In genomic region chr3:117686036-117686435, GRCm38 (mm10) we compare ENCODE assay signal across 29 mouse cellular contexts.
DNase-seq lines count a peak whose midpoint lies in the region; ATAC-seq lines count a peak whose summit lies in the region.
"Had no signal": no experiment of that assay in that cellular context is flagged by ENCODE, and none has a peak within 500 bp of the region (broad histone marks: within the 10 kb centered on the region; RNA-seq: fewer than 3 reads in every experiment).

No protein-coding gene starts in this region.

- H3K4me3 ChIP-seq in forebrain, embryonic 14.5 days (ENCODE audit: low read depth, low read length), result no peak overlapping the region
- H3K4me3 ChIP-seq in forebrain, embryonic 10.5 days, result no peak overlapping the region
- H3K4me3 ChIP-seq: embryonic facial prominence, embryonic 12.5 days; hindbrain, embryonic 10.5 days; hindbrain, embryonic 15.5 days; stomach, embryonic 15.5 days had no signal

- H3K27me3 ChIP-seq in forebrain, embryonic 14.5 days (replicated peaks; ENCODE audit: control insufficient read depth, insufficient read depth, low read length), result no peaks in the 10 kb centered on the region
- no peaks in the 10 kb centered on the region for H3K27me3 ChIP-seq in forebrain, embryonic 10.5 days (ENCODE audit: poor library complexity, severe bottlenecking)
- H3K27me3 ChIP-seq: CH12.LX; embryonic facial prominence, embryonic 12.5 days; hindbrain, embryonic 15.5 days; stomach, embryonic 15.5 days had no signal

- no peak for ATAC-seq in forebrain, embryonic 14.5 days
- ATAC-seq: activated CD4-positive, CD25-positive, alpha-beta regulatory T cell, adult 4 months; inflammation-experienced regulatory T-cells, adult 6 months had no signal

- intact Hi-C loops in left cerebral cortex, postnatal 36 days (cut with DNase I), result loop anchor here (5.0 to 10.0 kb wide), 2 partner anchors 109 to 531 kb away; no protein-coding TSS in a partner anchor

- DNase-seq in forebrain, embryonic 14.5 days (ENCODE audit: low spot score), result peak; percentile 37
- no peak for DNase-seq in forebrain, embryonic 10.5 days (ENCODE audit: extremely low spot score, low spot score)
- DNase-seq in layer of hippocampus, adult 11-12 months (ENCODE audit: low spot score), result peak; percentile 46
- DNase-seq in layer of hippocampus, postnatal 25 days (ENCODE audit: extremely low spot score in 1 of 2, low spot score in 1 of 2), result no peak
- peak; percentile 67 for DNase-seq in brain, adult 2 months (ENCODE audit: low read depth, low spot score)
- DNase-seq in layer of hippocampus, adult 9-11 months, result peak; percentile 61
- DNase-seq in left cerebral cortex, postnatal 36 days (ENCODE audit: low spot score in 2 of 2), result no peak
- no peak for DNase-seq in thymus, postnatal 0 days (ENCODE audit: low spot score)
- DNase-seq: adrenal gland, adult 2 months; adrenal gland, postnatal 36 days; cerebellum, adult 9-11 months; embryo, embryonic 11 days; gastrocnemius, postnatal 14 days; heart, postnatal 14 days; kidney, adult 11 months; kidney, postnatal 14 days; liver; lung, adult 2 months; lung, postnatal 14 days; midbrain, embryonic 14.5 days; thymus, adult 18-20 months had no signal

- no peak overlapping the region for H3K27ac ChIP-seq in forebrain, embryonic 14.5 days (ENCODE audit: low read depth, low read length)
- no peak overlapping the region for H3K27ac ChIP-seq in forebrain, embryonic 10.5 days
- H3K27ac ChIP-seq: embryonic facial prominence, embryonic 12.5 days; hindbrain, embryonic 10.5 days; hindbrain, embryonic 15.5 days; liver, embryonic 14.5 days; stomach, embryonic 15.5 days had no signal

- no peaks in the 10 kb centered on the region for H3K9me3 ChIP-seq in forebrain, embryonic 14.5 days (replicated peaks; ENCODE audit: control insufficient read depth, low read length)
- no peaks in the 10 kb centered on the region for H3K9me3 ChIP-seq in forebrain, embryonic 10.5 days
- H3K9me3 ChIP-seq: embryonic facial prominence, embryonic 12.5 days; hindbrain, embryonic 10.5 days; hindbrain, embryonic 15.5 days; stomach, embryonic 15.5 days had no signal

- H3K36me3 ChIP-seq in forebrain, embryonic 14.5 days (ENCODE audit: control insufficient read depth, insufficient read depth, low read length), result no peaks in the 10 kb centered on the region
- H3K36me3 ChIP-seq in forebrain, embryonic 10.5 days (replicated peaks), result no peaks in the 10 kb centered on the region
- H3K36me3 ChIP-seq: embryonic facial prominence, embryonic 12.5 days; hindbrain, embryonic 10.5 days; hindbrain, embryonic 15.5 days; stomach, embryonic 15.5 days had no signal

- H3K4me2 ChIP-seq in forebrain, embryonic 14.5 days (ENCODE audit: low read length), result no peak overlapping the region
- H3K4me2 ChIP-seq: embryonic facial prominence, embryonic 12.5 days; hindbrain, embryonic 15.5 days; stomach, embryonic 15.5 days had no signal

- no peak overlapping the region for H3K9ac ChIP-seq in forebrain, embryonic 14.5 days (ENCODE audit: low read length)
- H3K9ac ChIP-seq: embryonic facial prominence, embryonic 12.5 days; hindbrain, embryonic 15.5 days; liver, embryonic 14.5 days; stomach, embryonic 15.5 days had no signal

- WGBS in forebrain, embryonic 14.5 days, result 77% methylated on average over 3 of the region's 3 CpGs
- WGBS in forebrain, embryonic 10.5 days, result 95% methylated on average over 3 of the region's 3 CpGs

- no peaks in the 10 kb centered on the region for H3K4me1 ChIP-seq in forebrain, embryonic 14.5 days (ENCODE audit: control insufficient read depth, insufficient read depth, low read length)
- 0 out of 2 replicates have a peak, but pooled peaks cover 2% of the 10 kb centered on the region for H3K4me1 ChIP-seq in forebrain, embryonic 10.5 days
- H3K4me1 ChIP-seq: embryonic facial prominence, embryonic 12.5 days; hindbrain, embryonic 10.5 days; hindbrain, embryonic 15.5 days; stomach, embryonic 15.5 days had no signal

Comparison
In these comparisons a context has a peak if more than half of its experiments do, and no peak if none do; other contexts are left out.
1. DNase-seq: peak in forebrain, embryonic 14.5 days (single experiment), layer of hippocampus, adult 11-12 months (single experiment), brain, adult 2 months (single experiment) and layer of hippocampus, adult 9-11 months (single experiment); none in forebrain, embryonic 10.5 days (single experiment), layer of hippocampus, postnatal 25 days (0 of 2), left cerebral cortex, postnatal 36 days (0 of 2) and thymus, postnatal 0 days (single experiment).